Mouse (Mus musculus): ENCODE data around the gene Gm13289. TPM values are rescaled to one million over a fixed set of nuclear protein-coding genes. Genes with fewer than 3 reads are reported as not detected.
"Not testable (repeated sequence)": the region's sequence is repeated elsewhere in the genome, so short reads cannot be mapped to it uniquely, and the experiment has no call there.

The Gm13289 gene
- total and polyA plus RNA-seq, 3 experiments = not detected

DNA sequence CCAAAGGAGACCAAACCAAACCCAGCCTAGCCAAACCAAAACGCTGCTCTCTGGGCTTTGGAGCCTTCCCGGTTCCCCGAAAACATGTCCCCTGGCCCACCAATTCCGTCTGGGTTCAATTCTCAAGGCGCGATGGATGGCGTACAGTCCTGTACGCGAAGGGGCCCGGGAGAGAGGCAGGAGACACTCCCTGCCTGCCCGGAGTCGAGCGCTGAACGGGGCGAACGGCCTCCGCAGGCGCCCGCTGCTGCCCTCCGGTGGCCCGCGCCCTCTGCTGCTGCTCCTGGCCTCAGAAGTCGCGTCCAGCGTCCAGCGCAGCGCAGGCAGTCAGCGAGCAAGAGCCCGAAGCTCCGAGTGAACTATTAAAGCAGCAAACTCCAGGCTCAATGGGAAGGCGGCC, 5.6 kb downstream of the Gm13289 start:
- H3K27me3 ChIP-seq (ENCODE audit: control insufficient read depth, insufficient read depth, low read length); H3K79me2 ChIP-seq (replicated peaks; ENCODE audit: control insufficient read depth, insufficient read depth, low read length); intact Hi-C loops (cut with DNase I); H3K4me1 ChIP-seq (ENCODE audit: control insufficient read depth, insufficient read depth, low read length); H3K36me3 ChIP-seq (ENCODE audit: control insufficient read depth, insufficient read depth, low read length); H3K27ac ChIP-seq; H3K4me3 ChIP-seq: not testable (repeated sequence)
- peak in 1 of 2 experiments; percentile 56 for DNase-seq
- peak; percentile 28; the same call in 1 of the 2 replicates for TF ChIP-seq CTCF (IDR thresholded peaks at IDR 0.05)
- WGBS = 0% methylated on average over 11 of the region's 31 CpGs
- peak overlapping the region; percentile 60 for H3K9ac ChIP-seq (ENCODE audit: low read depth, low read length)

DNA sequence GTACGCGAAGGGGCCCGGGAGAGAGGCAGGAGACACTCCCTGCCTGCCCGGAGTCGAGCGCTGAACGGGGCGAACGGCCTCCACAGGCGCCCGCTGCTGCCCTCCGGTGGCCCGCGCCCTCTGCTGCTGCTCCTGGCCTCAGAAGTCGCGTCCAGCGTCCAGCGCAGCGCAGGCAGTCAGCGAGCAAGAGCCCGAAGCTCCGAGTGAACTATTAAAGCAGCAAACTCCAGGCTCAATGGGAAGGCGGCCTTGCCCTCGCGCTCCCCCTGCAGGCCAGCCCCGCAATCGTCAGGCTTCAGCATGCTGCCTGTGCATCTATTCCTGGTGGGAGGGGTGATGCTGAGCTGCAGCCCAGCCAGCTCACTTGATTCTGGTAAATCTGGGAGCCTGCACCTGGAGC, 8.7 kb downstream of the Gm13289 start, which contains the start of gene Gm13276:
Gm13276 (plus strand) TSS at position 301 of the 400 bp plus-strand sequence.
- intact Hi-C loops (cut with DNase I) = not testable (repeated sequence)
- no CpG with 5 or more reads among the region's 27 CpGs for WGBS

DNA sequence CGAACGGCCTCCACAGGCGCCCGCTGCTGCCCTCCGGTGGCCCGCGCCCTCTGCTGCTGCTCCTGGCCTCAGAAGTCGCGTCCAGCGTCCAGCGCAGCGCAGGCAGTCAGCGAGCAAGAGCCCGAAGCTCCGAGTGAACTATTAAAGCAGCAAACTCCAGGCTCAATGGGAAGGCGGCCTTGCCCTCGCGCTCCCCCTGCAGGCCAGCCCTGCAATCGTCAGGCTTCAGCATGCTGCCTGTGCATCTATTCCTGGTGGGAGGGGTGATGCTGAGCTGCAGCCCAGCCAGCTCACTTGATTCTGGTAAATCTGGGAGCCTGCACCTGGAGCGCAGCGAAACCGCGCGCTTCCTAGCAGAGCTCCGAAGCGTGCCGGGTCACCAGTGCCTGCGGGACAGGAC, 11.7 kb downstream of the Gm13289 start, which contains the start of gene Gm13277:
Gm13277 (plus strand) TSS at position 231 of the 400 bp plus-strand sequence.
- H3K27me3 ChIP-seq (ENCODE audit: control insufficient read depth, insufficient read depth, low read length); H3K4me3 ChIP-seq; H3K4me1 ChIP-seq (ENCODE audit: control insufficient read depth, insufficient read depth, low read length); intact Hi-C loops (cut with DNase I); H3K36me3 ChIP-seq (ENCODE audit: control insufficient read depth, insufficient read depth, low read length); H3K79me2 ChIP-seq (replicated peaks; ENCODE audit: control insufficient read depth, insufficient read depth, low read length); H3K27ac ChIP-seq; H3K9ac ChIP-seq (ENCODE audit: low read depth, low read length): not testable (repeated sequence)
- peak; percentile 52 for TF ChIP-seq CTCF (IDR thresholded peaks at IDR 0.05)
- DNase-seq = peak; percentile 68 to 78
- 0% methylated on average over 5 of the region's 28 CpGs for WGBS

More for the DNA sequence above, 8.7 kb downstream of the Gm13289 start, which contains the start of gene Gm13276:
- H3K27me3 ChIP-seq (ENCODE audit: control insufficient read depth, insufficient read depth, low read length); DNase-seq; H3K4me1 ChIP-seq (ENCODE audit: control insufficient read depth, insufficient read depth, low read length); H3K4me3 ChIP-seq; H3K79me2 ChIP-seq (replicated peaks; ENCODE audit: control insufficient read depth, insufficient read depth, low read length); H3K9ac ChIP-seq (ENCODE audit: low read depth, low read length); H3K36me3 ChIP-seq (ENCODE audit: control insufficient read depth, insufficient read depth, low read length); H3K27ac ChIP-seq: not testable (repeated sequence)

DNA sequence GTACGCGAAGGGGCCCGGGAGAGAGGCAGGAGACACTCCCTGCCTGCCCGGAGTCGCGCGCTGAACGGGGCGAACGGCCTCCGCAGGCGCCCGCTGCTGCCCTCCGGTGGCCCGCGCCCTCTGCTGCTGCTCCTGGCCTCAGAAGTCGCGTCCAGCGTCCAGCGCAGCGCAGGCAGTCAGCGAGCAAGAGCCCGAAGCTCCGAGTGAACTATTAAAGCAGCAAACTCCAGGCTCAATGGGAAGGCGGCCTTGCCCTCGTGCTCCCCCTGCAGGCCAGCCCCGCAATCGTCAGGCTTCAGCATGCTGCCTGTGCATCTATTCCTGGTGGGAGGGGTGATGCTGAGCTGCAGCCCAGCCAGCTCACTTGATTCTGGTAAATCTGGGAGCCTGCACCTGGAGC, 14.5 kb downstream of the Gm13289 start, which contains the start of gene Gm13278:
Gm13278 (plus strand) TSS at position 301 of the 400 bp plus-strand sequence.
- DNase-seq; H3K79me2 ChIP-seq (replicated peaks; ENCODE audit: control insufficient read depth, insufficient read depth, low read length); H3K9ac ChIP-seq (ENCODE audit: low read depth, low read length); H3K27ac ChIP-seq; intact Hi-C loops (cut with DNase I); H3K4me3 ChIP-seq; H3K27me3 ChIP-seq (ENCODE audit: control insufficient read depth, insufficient read depth, low read length); H3K36me3 ChIP-seq (ENCODE audit: control insufficient read depth, insufficient read depth, low read length); H3K4me1 ChIP-seq (ENCODE audit: control insufficient read depth, insufficient read depth, low read length): not testable (repeated sequence)
- no CpG with 5 or more reads among the region's 28 CpGs for WGBS

- H3K27me3 ChIP-seq (ENCODE audit: control insufficient read depth, insufficient read depth, low read length); H3K4me1 ChIP-seq (ENCODE audit: control insufficient read depth, insufficient read depth, low read length); intact Hi-C loops (cut with DNase I); H3K9ac ChIP-seq (ENCODE audit: low read depth, low read length); H3K36me3 ChIP-seq (ENCODE audit: control insufficient read depth, insufficient read depth, low read length); H3K79me2 ChIP-seq (replicated peaks; ENCODE audit: control insufficient read depth, insufficient read depth, low read length): not testable (repeated sequence)
- H3K4me3 ChIP-seq = peak within 1 kb of the TSS; percentile 16
- peak within 1 kb of the TSS; percentile 10 for H3K27ac ChIP-seq
- WGBS = under 1% methylated on average over 19 of the region's 52 CpGs
- peak; percentile 50 for TF ChIP-seq CTCF (IDR thresholded peaks at IDR 0.05)
- DNase-seq = peak; percentile 73 to 89
Measured at GRCm38 (mm10) chr4:88793936-88794675, 17.4 kb downstream of the Gm13289 start, which contains the start of gene Gm13275. TSS of gene Gm13275 (plus strand) at chr4:88794487.

DNA sequence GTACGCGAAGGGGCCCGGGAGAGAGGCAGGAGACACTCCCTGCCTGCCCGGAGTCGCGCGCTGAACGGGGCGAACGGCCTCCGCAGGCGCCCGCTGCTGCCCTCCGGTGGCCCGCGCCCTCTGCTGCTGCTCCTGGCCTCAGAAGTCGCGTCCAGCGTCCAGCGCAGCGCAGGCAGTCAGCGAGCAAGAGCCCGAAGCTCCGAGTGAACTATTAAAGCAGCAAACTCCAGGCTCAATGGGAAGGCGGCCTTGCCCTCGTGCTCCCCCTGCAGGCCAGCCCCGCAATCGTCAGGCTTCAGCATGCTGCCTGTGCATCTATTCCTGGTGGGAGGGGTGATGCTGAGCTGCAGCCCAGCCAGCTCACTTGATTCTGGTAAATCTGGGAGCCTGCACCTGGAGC, 20.4 kb downstream of the Gm13289 start, which contains the start of gene Gm13279:
Gm13279 (plus strand) TSS at position 301 of the 400 bp plus-strand sequence.
- WGBS = no CpG with 5 or more reads among the region's 28 CpGs
- H3K4me3 ChIP-seq; H3K9ac ChIP-seq (ENCODE audit: low read depth, low read length); H3K4me1 ChIP-seq (ENCODE audit: control insufficient read depth, insufficient read depth, low read length); intact Hi-C loops (cut with DNase I); DNase-seq; H3K79me2 ChIP-seq (replicated peaks; ENCODE audit: control insufficient read depth, insufficient read depth, low read length); H3K27me3 ChIP-seq (ENCODE audit: control insufficient read depth, insufficient read depth, low read length); H3K36me3 ChIP-seq (ENCODE audit: control insufficient read depth, insufficient read depth, low read length); H3K27ac ChIP-seq: not testable (repeated sequence)

DNA sequence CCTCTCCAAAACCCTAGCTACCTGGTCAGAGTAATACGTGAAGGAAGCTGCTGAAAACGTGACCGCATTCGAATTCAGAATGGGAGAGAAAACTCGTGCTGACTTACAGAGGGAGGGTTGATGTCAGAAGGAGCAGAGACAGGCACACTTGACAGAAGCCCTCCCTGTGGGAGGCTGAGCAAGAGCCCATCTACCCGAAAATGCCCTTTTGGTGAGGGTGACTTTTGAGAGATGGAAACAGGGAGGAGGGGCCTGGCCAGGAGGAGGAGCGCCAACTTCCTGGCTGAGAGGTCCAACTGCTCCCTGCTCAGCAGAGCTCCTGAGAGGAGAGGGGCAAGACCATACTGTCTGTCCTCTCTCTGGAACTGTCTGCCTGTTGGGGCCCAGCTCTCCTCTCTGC, 22.6 kb downstream of the Gm13289 start, which contains the start of gene Gm13285:
Gm13285 (plus strand) TSS at position 301 of the 400 bp plus-strand sequence.
- DNase-seq; intact Hi-C loops (cut with DNase I); H3K27ac ChIP-seq; H3K36me3 ChIP-seq (ENCODE audit: control insufficient read depth, insufficient read depth, low read length); H3K4me1 ChIP-seq (ENCODE audit: control insufficient read depth, insufficient read depth, low read length); H3K4me3 ChIP-seq; H3K79me2 ChIP-seq (replicated peaks; ENCODE audit: control insufficient read depth, insufficient read depth, low read length); H3K27me3 ChIP-seq (ENCODE audit: control insufficient read depth, insufficient read depth, low read length); H3K9ac ChIP-seq (ENCODE audit: low read depth, low read length): not testable (repeated sequence)
- 12% methylated on average over 5 of the region's 7 CpGs for WGBS

GRCm38 (mm10) chr4:88802954-88803353, 26.2 kb downstream of the Gm13289 start, which contains the start of gene Gm13287:
TSS of gene Gm13287 (plus strand) at chr4:88803254.
- H3K79me2 ChIP-seq (replicated peaks; ENCODE audit: control insufficient read depth, insufficient read depth, low read length); H3K27me3 ChIP-seq (ENCODE audit: control insufficient read depth, insufficient read depth, low read length); H3K36me3 ChIP-seq (ENCODE audit: control insufficient read depth, insufficient read depth, low read length); intact Hi-C loops (cut with DNase I); H3K9ac ChIP-seq (ENCODE audit: low read depth, low read length); DNase-seq; H3K27ac ChIP-seq; H3K4me1 ChIP-seq (ENCODE audit: control insufficient read depth, insufficient read depth, low read length); H3K4me3 ChIP-seq: not testable (repeated sequence)
- WGBS = no CpG with 5 or more reads among the region's 29 CpGs

DNA sequence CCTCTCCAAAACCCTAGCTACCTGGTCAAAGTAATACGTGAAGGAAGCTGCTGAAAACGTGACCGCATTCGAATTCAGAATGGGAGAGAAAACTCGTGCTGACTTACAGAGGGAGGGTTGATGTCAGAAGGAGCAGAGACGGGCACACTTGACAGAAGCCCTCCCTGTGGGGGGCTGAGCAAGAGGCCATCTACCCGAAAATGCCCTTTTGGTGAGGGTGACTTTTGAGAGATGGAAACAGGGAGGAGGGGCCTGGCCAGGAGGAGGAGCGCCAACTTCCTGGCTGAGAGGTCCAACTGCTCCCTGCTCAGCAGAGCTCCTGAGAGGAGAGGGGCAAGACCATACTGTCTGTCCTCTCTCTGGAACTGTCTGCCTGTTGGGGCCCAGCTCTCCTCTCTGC, 28.5 kb downstream of the Gm13289 start, which contains the start of gene Gm13288:
Gm13288 (plus strand) TSS at position 301 of the 400 bp plus-strand sequence.
- H3K36me3 ChIP-seq (ENCODE audit: control insufficient read depth, insufficient read depth, low read length); H3K27me3 ChIP-seq (ENCODE audit: control insufficient read depth, insufficient read depth, low read length); H3K4me1 ChIP-seq (ENCODE audit: control insufficient read depth, insufficient read depth, low read length); DNase-seq; H3K27ac ChIP-seq; intact Hi-C loops (cut with DNase I); H3K79me2 ChIP-seq (replicated peaks; ENCODE audit: control insufficient read depth, insufficient read depth, low read length); H3K4me3 ChIP-seq: not testable (repeated sequence)
- H3K9ac ChIP-seq (ENCODE audit: low read depth, low read length) = peak within 1 kb of the TSS; percentile 59; the same call in 1 of the 2 replicates
- WGBS = no CpG with 5 or more reads among the region's 8 CpGs
